Mouse (Mus musculus): Measurements from ENCODE around the gene Sf3b3. TPM values are rescaled to one million over a fixed set of nuclear protein-coding genes. Genes with fewer than 3 reads are reported as not detected.
A peak's percentile ranks its signal among the peaks of the same experiment; 100 is the strongest.

Gene Sf3b3
- 149 and 176 TPM in 2 replicates for polyA plus RNA-seq (2014; fragmentation: Nextera tagmentation; extraction: Ambion mirVana)

DNA sequence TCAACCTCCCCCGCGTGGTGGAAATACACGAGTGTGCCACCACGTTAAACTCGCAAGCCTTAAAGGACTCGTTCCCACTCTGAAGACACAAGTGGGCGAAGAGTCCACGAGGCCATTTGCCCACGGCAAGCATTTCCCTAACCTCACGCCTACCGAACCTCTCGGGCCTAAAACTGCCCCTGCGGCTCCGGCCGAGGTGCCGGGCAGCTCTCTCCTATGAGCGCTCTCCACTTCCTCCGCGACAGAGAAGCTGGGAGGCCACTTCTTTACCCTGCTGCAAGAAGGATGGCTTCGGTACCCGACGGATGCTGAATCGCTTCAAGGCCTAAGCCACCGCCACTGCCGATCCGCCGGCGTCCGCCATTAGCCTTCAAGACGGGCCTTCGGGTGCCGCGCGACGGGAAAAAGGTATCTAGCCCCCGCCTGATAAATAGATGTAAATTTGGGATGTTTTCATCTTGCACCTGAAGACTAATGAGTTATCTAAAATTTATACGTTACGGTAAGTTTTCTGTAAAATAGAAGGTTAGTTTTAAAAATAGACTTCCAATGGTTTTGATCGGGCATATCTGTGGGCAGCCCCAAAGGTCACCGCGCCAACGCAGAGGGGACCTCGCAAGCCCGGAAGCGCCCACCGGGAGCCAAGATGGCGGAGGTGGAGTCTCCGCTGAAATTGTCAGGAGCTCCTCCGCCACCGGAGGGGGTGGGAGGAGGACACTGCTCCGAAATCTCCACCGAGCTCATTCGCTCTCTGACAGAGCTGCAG is at the start of gene Sf3b3, which contains the start of gene Cog4:
TSS of gene Sf3b3 (minus strand) at position 383 of the 766 bp plus-strand sequence.
TSS of gene Cog4 (plus strand) at position 196 of the 766 bp plus-strand sequence.
- Histone ChIP-seq H3K4me1 (replicated peaks; ENCODE audit: control insufficient read depth, insufficient read depth, low read length) (peaks cover 20% of the 10 kb centered on the region), H3K9me3 (ENCODE audit: control insufficient read depth, low read length) (no peaks in the 10 kb centered on the region), H3K4me3 (ENCODE audit: low read depth, low read length) (peak within 1 kb of the TSS; percentile 98), H3K36me3 (ENCODE audit: control insufficient read depth, insufficient read depth, low read length) (peaks cover 55% of the 10 kb centered on the region), H3K27me3 (replicated peaks; ENCODE audit: control insufficient read depth, insufficient read depth, low read length) (no peaks in the 10 kb centered on the region), H3K9ac (ENCODE audit: low read length) (peak within 1 kb of the TSS; percentile 98), H3K4me2 (ENCODE audit: low read length) (peak within 1 kb of the TSS; percentile 93), H3K27ac (ENCODE audit: low read depth) (peak within 1 kb of the TSS; percentile 92)
- DNase-seq (ENCODE audit: low spot score) (peak; percentile 93), ATAC-seq (replicated peaks; ENCODE audit: low FRiP score, low TSS enrichment, low read depth) (peak; percentile 89)
- 2% methylated on average over 53 of the region's 53 CpGs for WGBS

DNA sequence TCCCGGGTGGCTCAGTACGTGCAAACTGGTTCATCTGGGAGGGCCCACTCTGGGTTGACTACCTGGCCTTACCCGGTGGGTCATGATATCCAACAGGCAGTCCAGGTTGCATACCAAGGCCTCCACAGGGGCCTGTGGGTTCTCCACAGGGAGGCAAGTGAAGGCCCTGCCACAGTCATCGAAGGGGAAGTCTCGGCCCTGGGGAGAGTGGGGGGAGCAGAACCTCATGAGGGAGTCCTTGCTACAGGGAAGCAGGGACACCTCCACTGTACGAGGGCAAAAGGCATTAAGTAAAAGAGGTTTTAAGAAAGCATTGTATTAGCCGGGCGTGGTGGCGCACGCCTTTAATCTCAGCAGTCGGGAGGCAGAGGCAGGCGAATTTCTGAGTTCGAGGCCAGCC is 49.2 kb upstream of the Sf3b3 start:
- Histone ChIP-seq H3K4me3 (ENCODE audit: low read depth, low read length) (no peak overlapping the region), H3K4me1 (replicated peaks; ENCODE audit: control insufficient read depth, insufficient read depth, low read length) (no peaks in the 10 kb centered on the region), H3K27me3 (replicated peaks; ENCODE audit: control insufficient read depth, insufficient read depth, low read length) (no peaks in the 10 kb centered on the region), H3K4me2 (ENCODE audit: low read length) (no peak overlapping the region), H3K9ac (ENCODE audit: low read length) (no peak overlapping the region), H3K27ac (ENCODE audit: low read depth) (no peak overlapping the region), H3K9me3 (ENCODE audit: control insufficient read depth, low read length) (no peaks in the 10 kb centered on the region), H3K36me3 (ENCODE audit: control insufficient read depth, insufficient read depth, low read length) (peaks cover 10% of the 10 kb centered on the region)
- WGBS, result 91% methylated on average over 13 of the region's 13 CpGs
- DNase-seq (ENCODE audit: low spot score), result no peak
- no peak for ATAC-seq (replicated peaks; ENCODE audit: low FRiP score, low TSS enrichment, low read depth)

GRCm38 (mm10) chr8:110895254-110895653 is 48.7 kb upstream of the Sf3b3 start:
- Histone ChIP-seq H3K4me2 (ENCODE audit: low read length) (no peak overlapping the region), H3K27ac (ENCODE audit: low read depth) (no peak overlapping the region), H3K9me3 (ENCODE audit: control insufficient read depth, low read length) (no peaks in the 10 kb centered on the region), H3K27me3 (replicated peaks; ENCODE audit: control insufficient read depth, insufficient read depth, low read length) (no peaks in the 10 kb centered on the region), H3K4me1 (replicated peaks; ENCODE audit: control insufficient read depth, insufficient read depth, low read length) (no peaks in the 10 kb centered on the region), H3K9ac (ENCODE audit: low read length) (no peak overlapping the region), H3K4me3 (ENCODE audit: low read depth, low read length) (no peak overlapping the region), H3K36me3 (ENCODE audit: control insufficient read depth, insufficient read depth, low read length) (peaks cover 10% of the 10 kb centered on the region)
- ATAC-seq (replicated peaks; ENCODE audit: low FRiP score, low TSS enrichment, low read depth) (no peak), DNase-seq (ENCODE audit: low spot score) (no peak)
- 75% methylated on average over 9 of the region's 9 CpGs for WGBS

DNA sequence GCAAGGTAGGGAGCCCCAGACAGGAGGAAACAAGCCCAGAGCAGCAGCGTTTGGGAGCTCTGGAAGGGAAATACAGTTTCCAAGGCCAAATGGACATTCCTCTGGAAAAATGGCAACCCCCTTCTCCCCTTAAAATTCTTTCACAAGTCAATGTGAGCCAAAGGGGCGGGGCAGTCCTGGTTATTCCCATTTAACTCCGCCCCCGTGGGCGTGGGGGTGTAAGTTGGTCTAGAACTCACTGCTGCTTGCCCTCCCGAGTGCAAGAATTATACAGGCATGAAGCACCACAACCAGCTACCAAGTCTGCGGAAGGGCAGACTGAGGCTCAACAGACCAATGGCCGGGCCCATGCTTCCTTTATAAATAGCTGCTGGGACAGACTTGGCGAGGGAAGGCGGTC is 48.3 kb upstream of the Sf3b3 start:
- no peaks in the 10 kb centered on the region for H3K4me1 ChIP-seq (replicated peaks; ENCODE audit: control insufficient read depth, insufficient read depth, low read length)

GRCm38 (mm10) chr8:110892913-110893312 is 46.3 kb upstream of the Sf3b3 start:
- Histone ChIP-seq H3K4me3 (ENCODE audit: low read depth, low read length) (no peak overlapping the region), H3K4me1 (replicated peaks; ENCODE audit: control insufficient read depth, insufficient read depth, low read length) (no peaks in the 10 kb centered on the region), H3K27ac (ENCODE audit: low read depth) (no peak overlapping the region), H3K4me2 (ENCODE audit: low read length) (no peak overlapping the region), H3K9me3 (ENCODE audit: control insufficient read depth, low read length) (no peaks in the 10 kb centered on the region), H3K36me3 (ENCODE audit: control insufficient read depth, insufficient read depth, low read length) (no peaks in the 10 kb centered on the region; the same call in 1 of the 2 replicates), H3K27me3 (replicated peaks; ENCODE audit: control insufficient read depth, insufficient read depth, low read length) (no peaks in the 10 kb centered on the region), H3K9ac (ENCODE audit: low read length) (no peak overlapping the region)
- ATAC-seq (replicated peaks; ENCODE audit: low FRiP score, low TSS enrichment, low read depth) (no peak), DNase-seq (ENCODE audit: low spot score) (no peak)
- 96% methylated on average over 2 of the region's 2 CpGs for WGBS

More for the DNA sequence above, 48.3 kb upstream of the Sf3b3 start:
- Histone ChIP-seq H3K27me3 (replicated peaks; ENCODE audit: control insufficient read depth, insufficient read depth, low read length) (no peaks in the 10 kb centered on the region), H3K9me3 (ENCODE audit: control insufficient read depth, low read length) (no peaks in the 10 kb centered on the region), H3K27ac (ENCODE audit: low read depth) (no peak overlapping the region), H3K4me3 (ENCODE audit: low read depth, low read length) (no peak overlapping the region), H3K4me2 (ENCODE audit: low read length) (no peak overlapping the region), H3K9ac (ENCODE audit: low read length) (no peak overlapping the region), H3K36me3 (ENCODE audit: control insufficient read depth, insufficient read depth, low read length) (peaks cover 10% of the 10 kb centered on the region)
- ATAC-seq (replicated peaks; ENCODE audit: low FRiP score, low TSS enrichment, low read depth), result no peak
- DNase-seq (ENCODE audit: low spot score), result no peak
- 87% methylated on average over 10 of the region's 10 CpGs for WGBS

GRCm38 (mm10) chr8:110892040-110892439 is 45.5 kb upstream of the Sf3b3 start:
- H3K9me3 ChIP-seq (ENCODE audit: control insufficient read depth, low read length), result no peaks in the 10 kb centered on the region
- ATAC-seq (replicated peaks; ENCODE audit: low FRiP score, low TSS enrichment, low read depth), result no peak
- WGBS, result 92% methylated on average over 7 of the region's 7 CpGs
- no peaks in the 10 kb centered on the region for H3K27me3 ChIP-seq (replicated peaks; ENCODE audit: control insufficient read depth, insufficient read depth, low read length)
- no peak overlapping the region for H3K9ac ChIP-seq (ENCODE audit: low read length)
- H3K4me1 ChIP-seq (replicated peaks; ENCODE audit: control insufficient read depth, insufficient read depth, low read length), result no peaks in the 10 kb centered on the region
- no peak overlapping the region for H3K27ac ChIP-seq (ENCODE audit: low read depth)
- H3K4me3 ChIP-seq (ENCODE audit: low read depth, low read length), result no peak overlapping the region
- DNase-seq (ENCODE audit: low spot score), result no peak
- no peak overlapping the region for H3K4me2 ChIP-seq (ENCODE audit: low read length)
- peaks cover 7% of the 10 kb centered on the region; the same call in 1 of the 2 replicates for H3K36me3 ChIP-seq (ENCODE audit: control insufficient read depth, insufficient read depth, low read length)

DNA sequence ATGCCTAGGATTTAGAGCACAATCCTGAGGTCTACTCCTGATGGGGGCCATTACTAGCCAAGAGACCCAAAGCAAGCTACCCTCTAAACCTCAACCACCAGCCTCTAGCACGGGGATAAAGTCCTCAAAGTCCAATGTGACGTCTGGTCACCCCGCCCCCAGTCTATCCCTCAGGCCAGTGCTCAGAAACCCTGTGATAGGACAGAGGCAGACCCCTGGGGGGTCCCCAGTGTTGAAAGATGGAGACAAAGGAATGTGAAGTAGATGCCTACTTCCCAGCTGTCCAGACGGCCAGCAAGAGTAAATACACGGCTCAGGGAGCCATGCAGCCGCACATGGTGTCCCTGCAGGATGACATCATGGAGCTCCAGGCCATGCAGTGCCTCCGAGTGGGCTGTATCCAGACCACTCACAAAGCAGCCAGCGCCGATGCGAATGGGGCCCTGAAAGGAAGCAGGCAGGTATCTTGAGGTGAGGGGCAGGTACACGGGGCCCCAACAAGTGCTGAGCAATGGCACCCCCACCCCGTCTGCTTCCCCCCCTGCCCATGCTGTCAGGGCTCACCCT is 43.4 kb upstream of the Sf3b3 start:
- no peak for ATAC-seq (replicated peaks; ENCODE audit: low FRiP score, low TSS enrichment, low read depth)
- H3K27me3 ChIP-seq (replicated peaks; ENCODE audit: control insufficient read depth, insufficient read depth, low read length), result no peaks in the 10 kb centered on the region
- no peak for DNase-seq (ENCODE audit: low spot score)

DNA sequence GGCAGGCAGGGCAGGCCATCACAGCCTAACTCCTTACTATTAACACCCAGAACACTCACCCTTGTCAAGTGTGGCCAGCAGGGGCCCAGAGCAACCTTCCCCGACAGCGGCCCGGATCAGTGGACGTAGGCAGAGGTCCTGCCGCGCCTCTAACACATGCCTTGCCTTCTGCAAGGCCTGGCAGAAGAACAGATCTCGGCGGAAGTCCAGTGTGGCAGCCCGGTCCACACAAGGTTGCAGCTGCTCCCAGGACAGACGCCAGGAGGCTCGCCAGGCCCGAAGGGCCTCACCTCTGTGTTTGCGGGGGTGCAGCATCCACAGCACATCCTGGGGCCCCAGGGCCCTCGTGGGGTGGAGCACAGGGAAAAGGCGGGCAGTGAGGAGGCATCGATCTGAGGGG is 42.3 kb upstream of the Sf3b3 start:
- 87% methylated on average over 16 of the region's 16 CpGs for WGBS
- H3K4me3 ChIP-seq (ENCODE audit: low read depth, low read length), result no peak overlapping the region

More for the DNA sequence above, 43.4 kb upstream of the Sf3b3 start:
- Histone ChIP-seq H3K9ac (ENCODE audit: low read length) (no peak overlapping the region), H3K36me3 (ENCODE audit: control insufficient read depth, insufficient read depth, low read length) (peaks cover 19% of the 10 kb centered on the region), H3K4me3 (ENCODE audit: low read depth, low read length) (no peak overlapping the region), H3K4me2 (ENCODE audit: low read length) (no peak overlapping the region), H3K9me3 (ENCODE audit: control insufficient read depth, low read length) (no peaks in the 10 kb centered on the region), H3K4me1 (replicated peaks; ENCODE audit: control insufficient read depth, insufficient read depth, low read length) (no peaks in the 10 kb centered on the region), H3K27ac (ENCODE audit: low read depth) (no peak overlapping the region)
- 71% methylated on average over 12 of the region's 12 CpGs for WGBS

More for the DNA sequence above, 42.3 kb upstream of the Sf3b3 start:
- Histone ChIP-seq H3K27ac (ENCODE audit: low read depth) (no peak overlapping the region), H3K4me2 (ENCODE audit: low read length) (no peak overlapping the region), H3K4me1 (replicated peaks; ENCODE audit: control insufficient read depth, insufficient read depth, low read length) (no peaks in the 10 kb centered on the region), H3K36me3 (ENCODE audit: control insufficient read depth, insufficient read depth, low read length) (peaks cover 26% of the 10 kb centered on the region), H3K9ac (ENCODE audit: low read length) (no peak overlapping the region), H3K27me3 (replicated peaks; ENCODE audit: control insufficient read depth, insufficient read depth, low read length) (no peaks in the 10 kb centered on the region), H3K9me3 (ENCODE audit: control insufficient read depth, low read length) (no peaks in the 10 kb centered on the region)
- no peak for ATAC-seq (replicated peaks; ENCODE audit: low FRiP score, low TSS enrichment, low read depth)
- DNase-seq (ENCODE audit: low spot score), result no peak
